Mouse (Mus musculus) MEL (cell line): ENCODE results near the gene Naa25. TPM values are rescaled to one million over a fixed set of nuclear protein-coding genes. Genes with fewer than 3 reads are reported as not detected.

ENCODE experiments used
- DNase-seq: peaks from one replicate; pipeline ENCODE4 v3.0.0; 2011; ENCODE audit warnings: low read depth, low spot score
- H3K27ac ChIP-seq: 2 replicates; pipeline ENCODE4 v1.5.1; 2012; ENCODE audit warnings: low read depth, mild to moderate bottlenecking, control low read depth, low read length, moderate library complexity; ENCODE audit not compliant: control insufficient read depth
- H3K27me3 ChIP-seq, 2 experiments: fragments of 150-350 bp in 1 of 2; sonication (generic) in 1 of 2; 2 replicates each; pipeline ENCODE4 v1.6.1; 2012; ENCODE audit warnings: low read length in 2 of 2, mild to moderate bottlenecking in 2 of 2, improper control_type of control experiment in 1 of 2, moderate library complexity in 1 of 2; ENCODE audit not compliant: insufficient read depth in 2 of 2, control insufficient read depth in 1 of 2
- H3K36me3 ChIP-seq, 2 experiments: 2 replicates each; pipeline ENCODE4 v1.6.1; 2012 to 2014; ENCODE audit warnings: low read length in 2 of 2, improper control_type of control experiment in 1 of 2, inconsistent platforms in 1 of 2, mild to moderate bottlenecking in 1 of 2; ENCODE audit not compliant: insufficient read depth in 2 of 2, control insufficient read depth in 1 of 2
- H3K4me1 ChIP-seq, 2 experiments: fragments of 150-350 bp in 1 of 2; sonication (generic) in 1 of 2; 2 replicates each; pipeline ENCODE4 v1.6.1; 2012; ENCODE audit warnings: low read length in 2 of 2, improper control_type of control experiment in 1 of 2, mild to moderate bottlenecking in 1 of 2; ENCODE audit not compliant: insufficient read depth in 2 of 2, control insufficient read depth in 1 of 2
- H3K4me3 ChIP-seq, 2 experiments: fragments of 150-350 bp in 1 of 2; sonication (generic) in 1 of 2; 2 replicates each; pipeline ENCODE4 v1.5.1; 2012; ENCODE audit warnings: low read depth in 2 of 2, low read length in 2 of 2, mild to moderate bottlenecking in 2 of 2, moderate library complexity in 2 of 2, control low read depth in 1 of 2, improper control_type of control experiment in 1 of 2; ENCODE audit not compliant: control insufficient read depth in 1 of 2, insufficient read depth in 1 of 2
- H3K79me2 ChIP-seq: 2 replicates; pipeline ENCODE4 v1.6.1; 2012; ENCODE audit warnings: mild to moderate bottlenecking, low read length, moderate library complexity; ENCODE audit not compliant: control insufficient read depth, poor library complexity, insufficient read depth
- H3K9ac ChIP-seq: 2 replicates; pipeline ENCODE4 v1.6.1; 2012; ENCODE audit warnings: low read depth, mild to moderate bottlenecking, control low read depth, low read length, moderate library complexity; ENCODE audit not compliant: control insufficient read depth, poor library complexity, severe bottlenecking
- H3K9me3 ChIP-seq: fragments of 150-350 bp; sonication (generic); replicated peaks from 2 replicates; pipeline ENCODE4 v1.6.1; 2012; ENCODE audit warnings: mild to moderate bottlenecking, low read length, improper control_type of control experiment, moderate library complexity; ENCODE audit not compliant: insufficient read depth
- CHD1 ChIP-seq: IDR thresholded peaks from 2 replicates; pipeline ENCODE4 v1.6.1; 2012; ENCODE audit warnings: low read depth, mild to moderate bottlenecking, inconsistent platforms, low read length, improper control_type of control experiment
- CTCF ChIP-seq, 3 experiments: IDR thresholded peaks in 2 of 3; conservative IDR thresholded peaks in 1 of 3; 2 replicates each; pipeline ENCODE4 v1.5.1; 2011 to 2012; ENCODE audit warnings: low read length in 3 of 3, low read depth in 2 of 3, mild to moderate bottlenecking in 2 of 3, improper control_type of control experiment in 1 of 3, inconsistent platforms in 1 of 3, mixed read lengths in 1 of 3, moderate library complexity in 1 of 3; ENCODE audit not compliant: control insufficient read depth in 1 of 3, insufficient read depth in 1 of 3, poor library complexity in 1 of 3, severe bottlenecking in 1 of 3
- ELF1 ChIP-seq: IDR thresholded peaks from 2 replicates; pipeline ENCODE4 v1.6.1; 2014; ENCODE audit warnings: low read depth, mild to moderate bottlenecking, inconsistent platforms, low read length, improper control_type of control experiment, moderate library complexity
- EP300 ChIP-seq, 2 experiments: IDR thresholded peaks; 2 replicates each; pipeline ENCODE4 v1.6.1; 2011; ENCODE audit warnings: improper control_type of control experiment in 2 of 2, low read length in 2 of 2, low read depth in 1 of 2, mild to moderate bottlenecking in 1 of 2
- ETS1 ChIP-seq: IDR thresholded peaks from 2 replicates; pipeline ENCODE4 v1.6.1; 2012; ENCODE audit warnings: low read depth, mild to moderate bottlenecking, inconsistent platforms, low read length, improper control_type of control experiment, moderate library complexity
- GATA1 ChIP-seq: IDR thresholded peaks from 2 replicates; pipeline ENCODE4 v1.6.1; 2011; ENCODE audit warnings: low read depth, low read length, improper control_type of control experiment
- HCFC1 ChIP-seq: IDR thresholded peaks from 2 replicates; pipeline ENCODE4 v1.6.1; 2012; ENCODE audit warnings: low read depth, mild to moderate bottlenecking, inconsistent platforms, low read length, improper control_type of control experiment, moderate library complexity
- JUND ChIP-seq: IDR thresholded peaks from 2 replicates; pipeline ENCODE4 v1.6.1; 2011; ENCODE audit warnings: low read depth, mild to moderate bottlenecking, improper control_type of control experiment, low read length
- MAFK ChIP-seq: IDR thresholded peaks from 2 replicates; pipeline ENCODE4 v1.6.1; 2011; ENCODE audit warnings: low read depth, mild to moderate bottlenecking, low read length, improper control_type of control experiment, borderline replicate concordance
- MAX ChIP-seq: IDR thresholded peaks from 2 replicates; pipeline ENCODE4 v1.6.1; 2011; ENCODE audit warnings: low read length, improper control_type of control experiment
- MYB ChIP-seq: IDR thresholded peaks from 2 replicates; pipeline ENCODE4 v1.6.1; 2011; ENCODE audit warnings: mild to moderate bottlenecking, low read depth, low read length, improper control_type of control experiment
- MYC ChIP-seq: IDR thresholded peaks from 2 replicates; pipeline ENCODE4 v1.6.1; 2011; ENCODE audit warnings: low read depth, mild to moderate bottlenecking, low read length, improper control_type of control experiment, moderate library complexity
- NELFE ChIP-seq: IDR thresholded peaks from 2 replicates; pipeline ENCODE4 v1.6.1; 2011; ENCODE audit warnings: low read depth, low read length, improper control_type of control experiment
- POLR2AphosphoS5 ChIP-seq: IDR thresholded peaks from 2 replicates; pipeline ENCODE4 v1.6.1; 2012; ENCODE audit warnings: low read depth, borderline replicate concordance, mild to moderate bottlenecking, inconsistent platforms, low read length, moderate library complexity, mixed read lengths
- RAD21 ChIP-seq: IDR thresholded peaks from 2 replicates; pipeline ENCODE4 v1.6.1; 2011; ENCODE audit warnings: mild to moderate bottlenecking, low read depth, low read length, improper control_type of control experiment
- SIN3A ChIP-seq: IDR thresholded peaks from 2 replicates; pipeline ENCODE4 v1.6.1; 2012; ENCODE audit warnings: low read length, improper control_type of control experiment, inconsistent platforms
- TAL1 ChIP-seq: IDR thresholded peaks from 2 replicates; pipeline ENCODE4 v1.6.1; 2012; ENCODE audit warnings: mild to moderate bottlenecking, inconsistent platforms, low read length, moderate library complexity, mixed read lengths
- TBP ChIP-seq: IDR thresholded peaks from 2 replicates; pipeline ENCODE4 v1.8.0; 2011; ENCODE audit warnings: low read depth, low read length, improper control_type of control experiment
- TCF12 ChIP-seq: IDR thresholded peaks from 2 replicates; pipeline ENCODE4 v1.6.1; 2014; ENCODE audit warnings: low read depth, mild to moderate bottlenecking, inconsistent platforms, low read length, improper control_type of control experiment, moderate library complexity
- UBTF ChIP-seq: IDR thresholded peaks from 2 replicates; pipeline ENCODE4 v1.6.1; 2012; ENCODE audit warnings: low read depth, mild to moderate bottlenecking, inconsistent platforms, low read length, improper control_type of control experiment, moderate library complexity, borderline replicate concordance; ENCODE audit not compliant: insufficient read depth
- ZNF384 ChIP-seq: IDR thresholded peaks from 2 replicates; pipeline ENCODE4 v1.6.1; 2012; ENCODE audit warnings: low read depth, mild to moderate bottlenecking, inconsistent platforms, low read length, improper control_type of control experiment
- polyA plus RNA-seq, 2 experiments: library from polyadenylated mRNA; stranded (reverse) in 1 of 2; unstranded in 1 of 2; fragments of >175 nt in 1 of 2; fragments of >200 nt in 1 of 2; gene quantifications; 2 replicates each; pipeline versions ENCODE4 v1.2.1 to v1.2.4; 2012; ENCODE audit warnings: low replicate concordance in 2 of 2, low read depth in 1 of 2; ENCODE audit not compliant: insufficient read length in 2 of 2, insufficient read depth in 1 of 2, missing spikeins in 1 of 2
- total RNA-seq: library from RNA; depleted of rRNA; stranded (reverse); fragments of 300-350 nt; gene quantifications from 2 replicates; pipeline ENCODE4 v1.2.3, GENCODE M21; 2012

Naa25 gene
- total and polyA plus RNA-seq, 3 experiments = 53.0 to 59.6 TPM; not detected in 1

- TF ChIP-seq POLR2AphosphoS5 = no peak
- TF ChIP-seq MAX = peak; percentile 85
- peak; percentile 80 for TF ChIP-seq MYB
- peak; percentile 51; the same call in 1 of the 2 replicates for TF ChIP-seq ELF1
- no peak for TF ChIP-seq UBTF
Observed at GRCm38 (mm10) chr5:121397187-121398145, at the start of gene Naa25 (continued).

- DNase-seq = no peak
- H3K27me3 ChIP-seq = no peaks in the 10 kb centered on the region
- no peak overlapping the region for H3K27ac ChIP-seq
- no peak overlapping the region for H3K4me3 ChIP-seq
- no peaks in the 10 kb centered on the region for H3K79me2 ChIP-seq
- no peak overlapping the region for H3K9ac ChIP-seq
- H3K9me3 ChIP-seq = no peaks in the 10 kb centered on the region
- TF ChIP-seq JUND (no peak), MAFK (no peak), RAD21 (no peak), CTCF (IDR thresholded peaks at IDR 0.05 in 2 of 3, conservative IDR thresholded peaks at IDR 0.05 in 1 of 3; ENCODE audit: control insufficient read depth in 1 of 3, insufficient read depth in 1 of 3, low read depth in 2 of 3, low read length in 3 of 3, poor library complexity in 1 of 3, severe bottlenecking in 1 of 3) (no peak)
- no peaks in the 10 kb centered on the region for H3K4me1 ChIP-seq
- H3K36me3 ChIP-seq = peaks cover 0 to 4% of the 10 kb centered on the region in 2 experiments; a peak in 1 of 4 replicates
Observed at GRCm38 (mm10) chr5:121359229-121359628, 38.5 kb upstream of the Naa25 start.

- Histone ChIP-seq H3K79me2 (no peaks in the 10 kb centered on the region), H3K4me1 (no peaks in the 10 kb centered on the region), H3K9ac (no peak overlapping the region), H3K4me3 (no peak overlapping the region), H3K9me3 (no peaks in the 10 kb centered on the region), H3K27ac (no peak overlapping the region), H3K36me3 (peaks cover 0 to 4% of the 10 kb centered on the region in 2 experiments; a peak in 1 of 4 replicates), H3K27me3 (no peaks in the 10 kb centered on the region)
- DNase-seq = no peak
- TF ChIP-seq MYC (no peak), EP300 (IDR thresholded peaks at IDR 0.05; ENCODE audit: low read depth in 1 of 2, low read length in 2 of 2) (no peak), UBTF (no peak), ZNF384 (no peak), MYB (no peak), MAFK (no peak), TBP (no peak), TAL1 (no peak), TCF12 (no peak), MAX (no peak), NELFE (no peak), CHD1 (no peak), GATA1 (no peak), JUND (no peak), POLR2AphosphoS5 (no peak), HCFC1 (no peak), ETS1 (no peak), SIN3A (no peak)
Observed at GRCm38 (mm10) chr5:121361696-121362095, 36.0 kb upstream of the Naa25 start.
